Mouse (Mus musculus): Measurements from ENCODE around the gene Car5a.

- TF ChIP-seq CTCF (IDR thresholded peaks at IDR 0.05; ENCODE audit: low read depth, low read length) (no peak), POLR2A (IDR thresholded peaks at IDR 0.05; ENCODE audit: extremely low read depth, insufficient read depth, low read length) (peak; percentile 75; the same call in 1 of the 2 replicates)
These were observed 5.4 kb upstream of the Car5a start for GRCm38 (mm10) chr8:121949941-121950748.

Data from liver, adult 2 months (tissue).